Mouse (Mus musculus) brain, embryonic 14.5 days (tissue): Measurements from ENCODE around the gene Itpr2.

Experiments
- CTCF ChIP-seq: fragments of 200-500 bp; IDR thresholded peaks from 2 replicates; pipeline ENCODE4 v1.5.1; 2012; ENCODE audit warnings: inconsistent platforms, mild to moderate bottlenecking, moderate library complexity, borderline replicate concordance; ENCODE audit not compliant: insufficient read depth, insufficient read length; ENCODE audit errors: extremely low read depth
- POLR2A ChIP-seq: fragments of 200-500 bp; IDR thresholded peaks from 2 replicates; pipeline ENCODE4 v1.6.1; 2012; ENCODE audit warnings: mild to moderate bottlenecking, inconsistent platforms, borderline replicate concordance; ENCODE audit not compliant: poor library complexity, insufficient read depth, insufficient read length, severe bottlenecking; ENCODE audit errors: extremely low read depth

DNA sequence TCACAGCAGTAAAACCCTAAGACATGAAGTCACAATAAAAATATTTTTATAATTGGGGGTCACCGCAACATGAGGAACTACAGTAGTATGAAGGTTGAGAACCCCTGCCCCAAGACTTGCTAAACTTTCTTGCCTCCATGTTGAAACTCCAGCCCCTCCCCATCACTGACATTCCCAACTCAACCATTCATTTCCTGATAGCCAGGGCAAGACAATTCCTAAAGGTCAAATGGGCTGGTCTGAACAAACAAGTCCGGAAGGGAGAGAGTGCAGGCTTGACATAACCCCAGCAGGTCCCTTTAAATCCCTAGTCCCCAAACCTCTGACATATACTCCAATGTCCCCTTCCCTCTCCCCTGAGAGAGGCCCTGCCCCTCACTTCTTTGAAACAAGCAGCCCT, 253.7 kb downstream of the Itpr2 start:
- TF ChIP-seq POLR2A (no peak), CTCF (no peak)
